Mouse (Mus musculus): ENCODE measurements at regions not wholly inside any gene's neighbourhood (a gene's known extent, or its start where the extent isn't known, plus 50 kb on each side); places are given as distances from the start of the nearest gene placed in this dataset.

GRCm38 (mm10) chr17:49250726-49251537 lies 177.2 kb upstream of the Mocs1 start:
- DNase-seq, result no peak
- 83% methylated on average over 8 of the region's 8 CpGs for WGBS
- H3K36me3 ChIP-seq (ENCODE audit: control insufficient read depth, insufficient read depth, low read length), result no peaks in the 10 kb centered on the region
- no peak overlapping the region for H3K27ac ChIP-seq (ENCODE audit: control insufficient read depth, insufficient read depth, low read length)
- H3K4me3 ChIP-seq (ENCODE audit: control insufficient read depth, insufficient read depth, low read length), result no peak overlapping the region
- H3K27me3 ChIP-seq (ENCODE audit: control insufficient read depth, insufficient read depth, low read length), result no peaks in the 10 kb centered on the region
- TF ChIP-seq POLR2A (IDR thresholded peaks at IDR 0.05; ENCODE audit: control insufficient read depth, extremely low read depth, insufficient read depth, low read length, poor library complexity) (no peak), CTCF (IDR thresholded peaks at IDR 0.05; ENCODE audit: borderline replicate concordance, control insufficient read depth, extremely low read depth, insufficient read depth, low read length, poor library complexity) (no peak)
- H3K4me1 ChIP-seq (replicated peaks; ENCODE audit: control insufficient read depth, insufficient read depth, low read length), result no peaks in the 10 kb centered on the region

DNA sequence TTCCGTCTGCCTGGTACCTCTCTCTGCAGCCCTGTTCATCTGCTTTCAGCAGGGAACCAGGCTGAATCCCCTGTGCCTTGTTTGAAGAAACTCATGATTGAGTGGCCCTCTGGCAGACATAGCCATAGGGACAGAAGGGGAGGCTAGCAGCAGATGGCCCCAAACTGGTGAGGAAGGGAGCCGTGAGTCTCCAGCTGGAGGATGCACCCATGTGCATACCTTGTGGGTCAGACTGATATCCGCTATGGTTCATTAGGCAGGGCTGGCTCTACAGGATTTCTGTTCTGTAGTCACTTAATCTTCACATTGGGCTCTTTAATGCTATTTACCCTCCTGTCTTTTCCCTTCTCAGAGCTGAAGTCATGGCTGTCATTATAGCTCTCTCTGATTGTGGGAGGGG lies 175.9 kb upstream of the Mocs1 start:
- Histone ChIP-seq H3K36me3 (ENCODE audit: control insufficient read depth, insufficient read depth, low read length) (no peaks in the 10 kb centered on the region), H3K27me3 (ENCODE audit: control insufficient read depth, insufficient read depth, low read length) (no peaks in the 10 kb centered on the region), H3K4me3 (ENCODE audit: control insufficient read depth, insufficient read depth, low read length) (no peak overlapping the region), H3K27ac (ENCODE audit: control insufficient read depth, insufficient read depth, low read length) (no peak overlapping the region), H3K4me1 (replicated peaks; ENCODE audit: control insufficient read depth, insufficient read depth, low read length) (no peaks in the 10 kb centered on the region)
- WGBS, result 87% methylated on average over 3 of the region's 3 CpGs
- DNase-seq, result no peak
- no peak for TF ChIP-seq POLR2A (IDR thresholded peaks at IDR 0.05; ENCODE audit: control insufficient read depth, extremely low read depth, insufficient read depth, low read length, poor library complexity)
- no peak for TF ChIP-seq CTCF (IDR thresholded peaks at IDR 0.05; ENCODE audit: borderline replicate concordance, control insufficient read depth, extremely low read depth, insufficient read depth, low read length, poor library complexity)

DNA sequence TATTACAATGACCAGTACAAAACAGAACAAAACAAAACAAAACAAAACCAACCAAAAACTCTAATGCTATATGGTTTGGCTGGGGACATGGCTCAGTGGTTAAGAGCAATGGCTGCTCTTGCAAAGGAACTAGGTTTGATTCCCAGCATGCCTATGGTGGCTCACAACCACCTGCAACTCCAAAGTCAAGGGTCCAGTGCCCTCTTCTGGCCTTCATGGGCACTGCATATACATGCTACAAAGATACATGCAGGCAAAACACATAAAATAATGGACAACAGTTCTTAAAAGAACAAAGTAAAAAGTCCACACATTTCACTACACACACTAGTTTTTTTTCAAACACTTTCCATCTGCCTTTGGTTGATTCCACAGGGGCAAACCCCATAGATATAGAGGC lies 169.7 kb upstream of the Mocs1 start:
- Histone ChIP-seq H3K4me3 (ENCODE audit: control insufficient read depth, insufficient read depth, low read length) (no peak overlapping the region), H3K27me3 (ENCODE audit: control insufficient read depth, insufficient read depth, low read length) (no peaks in the 10 kb centered on the region), H3K36me3 (ENCODE audit: control insufficient read depth, insufficient read depth, low read length) (no peaks in the 10 kb centered on the region), H3K27ac (ENCODE audit: control insufficient read depth, insufficient read depth, low read length) (no peak overlapping the region), H3K4me1 (replicated peaks; ENCODE audit: control insufficient read depth, insufficient read depth, low read length) (no peaks in the 10 kb centered on the region)
- TF ChIP-seq POLR2A (IDR thresholded peaks at IDR 0.05; ENCODE audit: control insufficient read depth, extremely low read depth, insufficient read depth, low read length, poor library complexity), result no peak
- no peak for DNase-seq

- no peak for DNase-seq
- Histone ChIP-seq H3K27ac (ENCODE audit: control insufficient read depth, insufficient read depth, low read length) (no peak overlapping the region), H3K36me3 (ENCODE audit: control insufficient read depth, insufficient read depth, low read length) (no peaks in the 10 kb centered on the region), H3K27me3 (ENCODE audit: control insufficient read depth, insufficient read depth, low read length) (no peaks in the 10 kb centered on the region), H3K4me3 (ENCODE audit: control insufficient read depth, insufficient read depth, low read length) (no peak overlapping the region), H3K4me1 (replicated peaks; ENCODE audit: control insufficient read depth, insufficient read depth, low read length) (no peaks in the 10 kb centered on the region)
- TF ChIP-seq CTCF (IDR thresholded peaks at IDR 0.05; ENCODE audit: borderline replicate concordance, control insufficient read depth, extremely low read depth, insufficient read depth, low read length, poor library complexity) (no peak), POLR2A (IDR thresholded peaks at IDR 0.05; ENCODE audit: control insufficient read depth, extremely low read depth, insufficient read depth, low read length, poor library complexity) (no peak)
- 51% methylated on average over 4 of the region's 4 CpGs for WGBS
These were observed 165.8 kb upstream of the Mocs1 start for GRCm38 (mm10) chr17:49262394-49262793.

DNA sequence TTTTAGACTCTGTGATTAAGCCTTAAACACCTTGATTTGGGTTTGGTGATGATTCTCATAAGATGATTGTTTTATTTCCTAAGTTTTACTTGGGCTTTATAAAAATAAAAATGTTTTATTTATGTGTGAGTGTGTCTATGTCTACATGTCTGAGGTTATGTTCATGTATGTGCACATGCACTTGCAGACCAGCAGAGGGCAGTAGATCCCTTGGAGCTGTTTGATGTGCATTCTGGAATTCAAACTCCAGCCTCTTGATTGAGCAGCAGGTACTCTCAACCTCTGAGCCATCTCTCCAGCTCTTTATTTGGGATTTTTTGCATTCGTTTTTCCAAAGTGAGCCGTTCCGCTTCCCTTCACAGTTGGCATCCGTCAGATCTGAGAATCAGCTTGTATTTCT lies 161.8 kb upstream of the Mocs1 start:
- no peak overlapping the region for H3K4me3 ChIP-seq (ENCODE audit: control insufficient read depth, insufficient read depth, low read length)
- WGBS, result 86% methylated on average over 4 of the region's 4 CpGs
- no peaks in the 10 kb centered on the region for H3K36me3 ChIP-seq (ENCODE audit: control insufficient read depth, insufficient read depth, low read length)
- H3K27ac ChIP-seq (ENCODE audit: control insufficient read depth, insufficient read depth, low read length), result no peak overlapping the region
- H3K4me1 ChIP-seq (replicated peaks; ENCODE audit: control insufficient read depth, insufficient read depth, low read length), result no peaks in the 10 kb centered on the region
- H3K27me3 ChIP-seq (ENCODE audit: control insufficient read depth, insufficient read depth, low read length), result no peaks in the 10 kb centered on the region
- no peak for DNase-seq
- no peak for TF ChIP-seq CTCF (IDR thresholded peaks at IDR 0.05; ENCODE audit: borderline replicate concordance, control insufficient read depth, extremely low read depth, insufficient read depth, low read length, poor library complexity)
- no peak for TF ChIP-seq POLR2A (IDR thresholded peaks at IDR 0.05; ENCODE audit: control insufficient read depth, extremely low read depth, insufficient read depth, low read length, poor library complexity)

GRCm38 (mm10) chr17:49269943-49270342 lies 158.2 kb upstream of the Mocs1 start:
- Histone ChIP-seq H3K27ac (ENCODE audit: control insufficient read depth, insufficient read depth, low read length) (no peak overlapping the region), H3K4me1 (replicated peaks; ENCODE audit: control insufficient read depth, insufficient read depth, low read length) (no peaks in the 10 kb centered on the region), H3K36me3 (ENCODE audit: control insufficient read depth, insufficient read depth, low read length) (no peaks in the 10 kb centered on the region), H3K4me3 (ENCODE audit: control insufficient read depth, insufficient read depth, low read length) (no peak overlapping the region), H3K27me3 (ENCODE audit: control insufficient read depth, insufficient read depth, low read length) (no peaks in the 10 kb centered on the region)
- 93% methylated on average over 7 of the region's 7 CpGs for WGBS
- TF ChIP-seq POLR2A (IDR thresholded peaks at IDR 0.05; ENCODE audit: control insufficient read depth, extremely low read depth, insufficient read depth, low read length, poor library complexity) (no peak), CTCF (IDR thresholded peaks at IDR 0.05; ENCODE audit: borderline replicate concordance, control insufficient read depth, extremely low read depth, insufficient read depth, low read length, poor library complexity) (no peak)
- no peak for DNase-seq

Data from thymus, adult 2 months (tissue).